Mouse (Mus musculus) testis, adult 2 months (tissue): Measurements from ENCODE around the gene Pip4k2a. TPM values are rescaled to one million over a fixed set of nuclear protein-coding genes. Genes with fewer than 3 reads are reported as not detected.

ENCODE experiments used
- H3K27ac ChIP-seq: fragments of 200-500 bp; 2 replicates; pipeline ENCODE4 v1.5.1; 2012; ENCODE audit warnings: low read depth, low read length; ENCODE audit not compliant: control insufficient read depth, insufficient read depth
- H3K27me3 ChIP-seq: fragments of 200-500 bp; 2 replicates; pipeline ENCODE4 v1.6.1; 2012; ENCODE audit warnings: mild to moderate bottlenecking, low read length, moderate library complexity; ENCODE audit not compliant: control insufficient read depth, insufficient read depth
- H3K36me3 ChIP-seq: fragments of 200-500 bp; 2 replicates; pipeline ENCODE4 v1.6.1; 2012; ENCODE audit warnings: mild to moderate bottlenecking, low read length; ENCODE audit not compliant: control insufficient read depth, insufficient read depth
- H3K4me1 ChIP-seq: fragments of 200-500 bp; 2 replicates; pipeline ENCODE4 v1.6.1; 2012; ENCODE audit warnings: low read length; ENCODE audit not compliant: control insufficient read depth, insufficient read depth
- H3K4me3 ChIP-seq: fragments of 200-500 bp; 2 replicates; pipeline ENCODE4 v1.5.1; 2012; ENCODE audit warnings: low read depth, mild to moderate bottlenecking, low read length, moderate library complexity, mixed read lengths; ENCODE audit not compliant: control insufficient read depth
- CTCF ChIP-seq: fragments of 200-500 bp; IDR thresholded peaks from 2 replicates; pipeline ENCODE4 v1.5.1; 2012; ENCODE audit warnings: low read depth, mild to moderate bottlenecking, inconsistent platforms, low read length, moderate library complexity; ENCODE audit not compliant: control insufficient read depth, insufficient read depth, insufficient replicate concordance
- POLR2A ChIP-seq: fragments of 200-500 bp; IDR thresholded peaks from 2 replicates; pipeline ENCODE4 v1.6.1; 2012; ENCODE audit warnings: low read depth, mild to moderate bottlenecking, inconsistent platforms, low read length, moderate library complexity; ENCODE audit not compliant: control insufficient read depth
- polyA plus RNA-seq: library from polyadenylated mRNA; depleted of rRNA; stranded (reverse); fragments of >200 nt; gene quantifications from 2 replicates; pipeline ENCODE4 v1.2.3, GENCODE M21; 2012

Gene Pip4k2a
- polyA plus RNA-seq, 1 experiment = 1.3 TPM

DNA sequence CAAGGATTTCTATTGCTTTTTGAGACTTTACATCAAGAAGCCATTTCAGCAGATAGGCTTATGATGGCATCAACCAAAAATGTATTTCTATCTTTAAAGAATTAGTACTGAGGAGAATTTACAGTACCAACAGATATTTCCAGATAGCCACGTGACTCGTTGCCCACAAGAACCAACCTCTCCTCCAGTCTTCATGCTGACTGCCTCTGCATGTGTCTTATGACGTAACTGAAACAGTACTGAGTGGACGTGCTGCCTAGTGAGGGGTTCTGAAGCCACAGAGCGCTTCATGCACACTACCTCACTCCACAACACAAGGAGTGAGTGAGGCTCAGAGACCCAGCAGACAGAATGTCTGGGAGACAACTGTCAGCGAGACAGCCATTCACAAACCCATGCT is 38.9 kb downstream of the Pip4k2a start:
- no peaks in the 10 kb centered on the region for H3K4me1 ChIP-seq

DNA sequence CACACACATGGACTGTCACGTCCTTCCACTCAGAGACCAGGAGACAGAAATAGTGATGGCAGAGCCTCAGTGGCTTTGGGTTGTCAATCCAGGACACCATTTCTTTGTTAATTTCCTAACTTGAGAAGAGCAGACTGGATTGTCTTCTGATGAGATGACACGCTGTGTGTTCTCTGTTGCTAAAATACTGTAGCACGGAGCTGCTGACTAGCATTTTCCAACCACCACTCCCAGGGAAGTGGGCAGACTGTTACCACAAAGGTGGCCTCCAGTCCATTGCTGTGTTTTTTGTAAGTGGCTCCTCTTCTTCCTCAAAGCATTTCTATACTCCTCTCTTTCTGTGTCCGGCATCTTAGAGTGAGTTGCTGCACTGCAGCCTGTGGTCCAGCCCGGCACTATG is 39.4 kb downstream of the Pip4k2a start:
- H3K27me3 ChIP-seq = no peaks in the 10 kb centered on the region
- H3K4me1 ChIP-seq = no peaks in the 10 kb centered on the region
- no peak overlapping the region for H3K27ac ChIP-seq
- no peak overlapping the region for H3K4me3 ChIP-seq
- TF ChIP-seq POLR2A (no peak), CTCF (no peak)
- no peaks in the 10 kb centered on the region for H3K36me3 ChIP-seq

More for the DNA sequence above, 38.9 kb downstream of the Pip4k2a start:
- no peak overlapping the region for H3K27ac ChIP-seq
- no peak overlapping the region for H3K4me3 ChIP-seq
- H3K27me3 ChIP-seq = no peaks in the 10 kb centered on the region
- no peaks in the 10 kb centered on the region for H3K36me3 ChIP-seq
- TF ChIP-seq POLR2A (no peak), CTCF (no peak)

DNA sequence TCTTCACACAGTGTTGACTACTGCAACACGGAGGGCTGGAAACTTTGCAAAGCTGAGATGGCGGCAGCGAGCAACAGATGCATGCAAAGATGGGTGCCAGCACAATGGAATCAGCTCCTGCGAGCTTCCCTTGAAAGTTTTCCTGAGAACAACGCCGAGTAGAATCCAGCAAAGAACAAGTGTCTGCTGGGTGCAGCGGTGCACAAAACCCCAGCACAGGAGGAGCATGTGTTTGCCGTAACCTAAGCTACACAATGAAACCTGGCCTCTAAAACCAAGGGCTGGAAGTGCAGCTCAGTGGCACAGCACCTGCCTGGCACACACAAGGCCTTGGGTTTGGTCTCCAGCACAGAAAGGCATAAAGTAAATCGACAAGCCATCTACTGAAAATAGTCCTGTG is 39.9 kb downstream of the Pip4k2a start:
- Histone ChIP-seq H3K4me1 (no peaks in the 10 kb centered on the region), H3K36me3 (no peaks in the 10 kb centered on the region), H3K27ac (no peak overlapping the region), H3K4me3 (no peak overlapping the region), H3K27me3 (no peaks in the 10 kb centered on the region)
- TF ChIP-seq CTCF (no peak), POLR2A (no peak)

DNA sequence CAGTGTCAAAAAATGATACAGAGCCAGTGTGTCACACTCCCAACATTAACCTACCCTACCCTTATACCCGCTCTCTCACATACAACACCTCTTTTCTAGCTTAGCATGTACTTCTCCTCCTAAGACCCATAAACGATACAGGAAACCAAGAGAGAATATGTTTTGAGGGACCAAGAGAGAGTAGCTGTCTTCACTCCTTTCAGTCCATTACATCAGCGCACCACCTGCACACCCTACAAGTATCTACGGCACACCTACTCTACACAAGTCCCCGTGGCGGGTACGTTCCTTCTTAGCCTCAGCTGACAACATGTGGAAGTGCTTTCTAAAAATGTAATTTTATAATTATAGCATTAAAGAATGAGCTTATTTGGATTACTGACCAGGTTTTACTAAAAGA is 40.5 kb downstream of the Pip4k2a start:
- no peaks in the 10 kb centered on the region for H3K36me3 ChIP-seq
- no peaks in the 10 kb centered on the region; the same call in 1 of the 2 replicates for H3K4me1 ChIP-seq
- H3K27ac ChIP-seq = no peak overlapping the region
- no peak overlapping the region for H3K4me3 ChIP-seq
- TF ChIP-seq CTCF (no peak), POLR2A (no peak)
- H3K27me3 ChIP-seq = no peaks in the 10 kb centered on the region

DNA sequence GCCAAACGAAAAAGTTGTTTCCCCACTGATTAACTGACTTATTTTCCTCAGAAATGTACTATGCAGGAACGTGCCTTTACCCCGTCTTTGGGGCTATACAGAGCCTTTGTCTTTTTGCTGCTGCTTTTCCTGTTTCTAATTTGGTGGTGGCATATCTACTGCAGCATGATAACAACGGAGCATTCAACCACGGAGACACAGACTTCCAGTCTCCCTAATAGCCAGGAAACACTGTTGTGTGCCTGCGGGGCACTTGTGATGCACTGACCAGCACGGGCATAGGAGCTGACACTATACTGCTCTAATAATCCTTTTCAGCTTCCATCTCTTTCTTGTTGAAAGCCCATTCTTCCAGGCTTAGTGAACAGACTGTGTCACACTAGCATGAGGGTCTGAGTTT is 41.0 kb downstream of the Pip4k2a start:
- TF ChIP-seq CTCF = no peak
- no peak for TF ChIP-seq POLR2A
- Histone ChIP-seq H3K27ac (no peak overlapping the region), H3K36me3 (no peaks in the 10 kb centered on the region), H3K4me1 (no peaks in the 10 kb centered on the region; the same call in 1 of the 2 replicates), H3K27me3 (no peaks in the 10 kb centered on the region), H3K4me3 (no peak overlapping the region)

DNA sequence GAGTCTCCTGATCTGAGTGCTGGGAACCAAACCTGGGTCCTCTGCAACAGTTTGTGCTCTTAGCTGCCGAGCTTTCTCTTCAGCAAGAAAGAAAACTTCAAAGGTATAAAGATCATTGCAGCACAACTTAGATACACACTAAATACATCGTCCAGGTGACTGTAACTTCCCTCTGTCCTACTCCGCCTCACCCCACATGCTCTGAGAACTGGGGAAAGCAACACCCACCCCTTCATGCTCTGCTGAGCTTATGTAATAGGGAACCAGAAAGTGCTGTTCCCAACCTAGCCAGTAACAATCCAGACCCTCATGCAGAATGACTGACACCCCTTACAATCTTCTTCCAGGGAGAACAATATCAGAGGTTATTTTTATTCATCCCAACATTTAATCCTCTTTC is 41.5 kb downstream of the Pip4k2a start:
- Histone ChIP-seq H3K36me3 (no peaks in the 10 kb centered on the region), H3K4me1 (no peaks in the 10 kb centered on the region; the same call in 1 of the 2 replicates), H3K4me3 (no peak overlapping the region), H3K27ac (no peak overlapping the region), H3K27me3 (no peaks in the 10 kb centered on the region)
- TF ChIP-seq CTCF (no peak), POLR2A (no peak)

DNA sequence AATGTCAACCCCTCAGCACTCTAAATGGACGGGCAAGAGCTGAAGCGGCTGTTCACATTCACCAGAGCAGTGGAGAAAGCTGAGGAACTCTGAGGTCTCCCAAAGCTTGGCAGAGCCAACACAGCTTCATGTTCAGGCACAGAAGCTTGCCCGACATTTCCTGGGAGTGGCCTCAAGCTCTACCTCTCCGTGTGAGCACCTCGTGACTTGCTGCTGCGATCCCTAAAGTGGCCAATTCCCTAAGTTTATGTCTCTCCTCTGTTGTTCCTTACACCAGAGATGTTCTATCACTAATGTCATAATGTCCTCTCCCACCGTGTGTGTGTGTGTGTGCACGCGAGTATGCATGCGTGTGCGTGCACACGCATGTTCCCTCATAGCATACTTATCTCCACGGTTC is 42.3 kb downstream of the Pip4k2a start:
- no peak for TF ChIP-seq POLR2A
- no peak for TF ChIP-seq CTCF
- Histone ChIP-seq H3K4me3 (no peak overlapping the region), H3K4me1 (no peaks in the 10 kb centered on the region; the same call in 1 of the 2 replicates)

DNA sequence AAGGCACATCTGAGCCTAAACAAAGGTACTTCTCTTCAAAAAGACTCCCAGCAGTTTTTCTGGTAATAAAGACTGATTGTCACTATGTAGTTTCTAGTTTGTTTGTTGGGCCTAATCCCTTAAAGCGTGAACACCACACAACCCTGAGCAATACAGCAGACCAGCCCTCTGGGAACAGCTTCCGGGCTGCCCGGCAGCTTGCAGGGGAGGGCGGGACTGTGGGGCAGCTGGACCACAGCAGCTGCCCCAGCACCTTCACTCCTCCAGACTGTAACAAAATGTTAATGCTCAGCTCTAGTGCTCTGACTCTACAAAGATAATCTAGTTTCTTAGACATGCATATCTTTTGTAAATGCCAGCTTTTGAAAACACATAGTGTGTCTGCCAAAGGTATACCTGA is 42.9 kb downstream of the Pip4k2a start:
- Histone ChIP-seq H3K36me3 (no peaks in the 10 kb centered on the region), H3K27ac (no peak overlapping the region), H3K27me3 (no peaks in the 10 kb centered on the region), H3K4me1 (no peaks in the 10 kb centered on the region; the same call in 1 of the 2 replicates), H3K4me3 (no peak overlapping the region)
- TF ChIP-seq CTCF (no peak), POLR2A (no peak)

More for the DNA sequence above, 42.3 kb downstream of the Pip4k2a start:
- H3K36me3 ChIP-seq = no peaks in the 10 kb centered on the region
- no peak overlapping the region for H3K27ac ChIP-seq
- H3K27me3 ChIP-seq = no peaks in the 10 kb centered on the region
